Mouse (Mus musculus) telencephalon, adult 2 months (tissue): ENCODE data around the gene Zfp82.
"Not testable (repeated sequence)": the region's sequence is repeated elsewhere in the genome, so short reads cannot be mapped to it uniquely, and the experiment has no call there.

ENCODE experiments used
- DNase-seq: peaks from one replicate; pipeline ENCODE4 v3.0.0-alpha.2; 2011; ENCODE audit warnings: low read depth, low spot score

Gene Zfp82

GRCm38 (mm10) chr7:30072146-30073028 lies at the start of gene Zfp82:
Zfp82 (minus strand) TSS chr7:30072900.
- peak; percentile 76 for DNase-seq

GRCm38 (mm10) chr7:30122188-30122530 lies 49.5 kb upstream of the Zfp82 start:
- DNase-seq: no peak

GRCm38 (mm10) chr7:30121308-30122187 lies 48.8 kb upstream of the Zfp82 start, which contains the start of gene Zfp382:
Zfp382 (plus strand) TSS chr7:30121942.
- DNase-seq: peak; percentile 79

GRCm38 (mm10) chr7:30117935-30118334 lies 45.2 kb upstream of the Zfp82 start:
- DNase-seq: not testable (repeated sequence)

GRCm38 (mm10) chr7:30116076-30116475 lies 43.4 kb upstream of the Zfp82 start:
- no peak for DNase-seq

GRCm38 (mm10) chr7:30099297-30099696 lies 26.6 kb upstream of the Zfp82 start:
- DNase-seq: peak; percentile 85

GRCm38 (mm10) chr7:30095551-30096125 lies 22.9 kb upstream of the Zfp82 start:
- DNase-seq: no peak

GRCm38 (mm10) chr7:30094646-30095429 lies 22.1 kb upstream of the Zfp82 start, which contains the start of gene Zfp260:
Zfp260 (plus strand) TSS chr7:30094777.
- peak; percentile 97 for DNase-seq

GRCm38 (mm10) chr7:30093918-30094415 lies 21.3 kb upstream of the Zfp82 start:
- no peak for DNase-seq

GRCm38 (mm10) chr7:30092666-30093065 lies 20.0 kb upstream of the Zfp82 start:
- no peak for DNase-seq

GRCm38 (mm10) chr7:30090970-30091585 lies 18.4 kb upstream of the Zfp82 start:
- DNase-seq: no peak

- peak; percentile 98 for DNase-seq
Observed at GRCm38 (mm10) chr7:30090092-30090969, 17.6 kb upstream of the Zfp82 start, which contains the start of the genes Gm26920 and Zfp566. Gm26920 (minus strand) TSS chr7:30090410. Zfp566 (minus strand) TSS chr7:30090527.

- DNase-seq: no peak
Observed at GRCm38 (mm10) chr7:30089405-30089804, 16.7 kb upstream of the Zfp82 start.

- DNase-seq: no peak
Observed at GRCm38 (mm10) chr7:30086524-30086923, 13.8 kb upstream of the Zfp82 start.

GRCm38 (mm10) chr7:30064622-30065021 lies 8.1 kb downstream of the Zfp82 start:
- no peak for DNase-seq

- DNase-seq: no peak
Observed at GRCm38 (mm10) chr7:30062478-30062877, 10.2 kb downstream of the Zfp82 start.

- DNase-seq: no peak
Observed at GRCm38 (mm10) chr7:30060341-30060740, 12.4 kb downstream of the Zfp82 start.

GRCm38 (mm10) chr7:30053591-30053990 lies 19.1 kb downstream of the Zfp82 start:
- DNase-seq: no peak

- DNase-seq: peak; percentile 92
Observed at GRCm38 (mm10) chr7:30050882-30051548, 21.7 kb downstream of the Zfp82 start, which contains the start of gene Zfp14. Zfp14 (minus strand) TSS chr7:30051380.
